Mouse (Mus musculus): Measurements from ENCODE around the gene Dmrtc1c1. TPM values are rescaled to one million over a fixed set of nuclear protein-coding genes. Genes with fewer than 3 reads are reported as not detected.
"Not testable (repeated sequence)": the region's sequence is repeated elsewhere in the genome, so short reads cannot be mapped to it uniquely, and the experiment has no call there.

Dmrtc1c1 gene
- not detected in 2 replicates for polyA plus RNA-seq (2012; rRNA removed)

DNA sequence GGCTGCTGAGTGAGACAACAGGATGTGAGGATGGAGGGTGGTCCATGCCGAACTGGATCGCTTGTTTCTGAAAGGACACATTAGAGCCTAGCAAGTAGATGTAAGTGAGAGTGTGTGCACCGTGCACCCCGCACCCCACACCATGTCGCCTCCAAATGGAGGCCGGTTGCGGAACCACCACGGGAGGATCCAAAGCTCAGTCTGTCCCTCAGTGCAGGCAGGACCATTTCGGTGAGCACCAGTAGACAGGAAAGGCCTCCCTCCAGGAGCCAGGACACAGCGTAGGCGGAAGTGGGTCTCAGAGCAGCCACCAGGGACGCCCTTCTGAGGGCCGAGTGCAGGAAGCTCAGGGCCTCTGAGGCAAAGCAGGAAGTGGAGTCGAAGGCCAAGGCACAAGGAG is at the start of gene Dmrtc1c1:
TSS of gene Dmrtc1c1 (plus strand) at position 301 of the 400 bp plus-strand sequence.
- not testable (repeated sequence) for H3K27ac ChIP-seq (ENCODE audit: insufficient read depth, low read length); H3K4me1 ChIP-seq (ENCODE audit: control insufficient read depth, insufficient read depth, insufficient read length); H3K36me3 ChIP-seq (ENCODE audit: control insufficient read depth, insufficient read depth, low read length); DNase-seq (ENCODE audit: low read depth in 1 of 2, low spot score in 2 of 2); H3K27me3 ChIP-seq (ENCODE audit: control insufficient read depth, insufficient read depth, low read length); H3K4me3 ChIP-seq (ENCODE audit: extremely low read depth, insufficient read depth, insufficient read length)
- no CpG with 5 or more reads among the region's 14 CpGs for WGBS

DNA sequence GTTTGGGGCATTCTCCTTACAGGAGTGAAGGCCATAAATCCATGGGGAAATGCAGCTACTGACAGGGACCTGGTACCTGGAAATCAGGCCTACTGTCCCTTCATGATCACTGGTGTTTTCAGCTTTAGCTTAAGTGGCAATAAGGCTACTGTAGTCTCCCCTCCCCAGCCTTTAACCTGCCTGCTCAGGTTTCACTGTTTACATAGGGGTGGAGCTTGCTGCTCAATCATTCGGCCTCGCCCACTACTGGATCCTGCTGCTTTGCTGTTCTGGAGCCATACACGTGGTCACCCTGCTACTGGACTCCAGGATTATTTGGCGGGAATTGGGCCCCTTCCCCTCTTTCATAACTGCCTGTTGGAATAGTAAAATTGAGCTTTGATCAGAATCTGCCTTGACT is 36.9 kb upstream of the Dmrtc1c1 start:
- no peak overlapping the region for H3K27ac ChIP-seq (ENCODE audit: insufficient read depth, low read length)
- TF ChIP-seq POLR2A (IDR thresholded peaks at IDR 0.05; ENCODE audit: low read depth, low read length) (no peak), CTCF (IDR thresholded peaks at IDR 0.05; ENCODE audit: extremely low read depth, insufficient read depth, insufficient read length, insufficient replicate concordance) (no peak)
- no peak for DNase-seq (ENCODE audit: low read depth in 1 of 2, low spot score in 2 of 2)
- 59% methylated on average over 4 of the region's 4 CpGs for WGBS
- no peaks in the 10 kb centered on the region for H3K4me1 ChIP-seq (ENCODE audit: control insufficient read depth, insufficient read depth, insufficient read length)
- no peak overlapping the region for H3K4me3 ChIP-seq (ENCODE audit: extremely low read depth, insufficient read depth, insufficient read length)
- no peaks in the 10 kb centered on the region for H3K36me3 ChIP-seq (ENCODE audit: control insufficient read depth, insufficient read depth, low read length)
- no peaks in the 10 kb centered on the region for H3K27me3 ChIP-seq (ENCODE audit: control insufficient read depth, insufficient read depth, low read length)

- Histone ChIP-seq H3K27me3 (ENCODE audit: control insufficient read depth, insufficient read depth, low read length) (no peaks in the 10 kb centered on the region), H3K27ac (ENCODE audit: insufficient read depth, low read length) (no peak overlapping the region), H3K4me1 (ENCODE audit: control insufficient read depth, insufficient read depth, insufficient read length) (no peaks in the 10 kb centered on the region), H3K36me3 (ENCODE audit: control insufficient read depth, insufficient read depth, low read length) (no peaks in the 10 kb centered on the region), H3K4me3 (ENCODE audit: extremely low read depth, insufficient read depth, insufficient read length) (no peak overlapping the region)
- no peak for TF ChIP-seq POLR2A (IDR thresholded peaks at IDR 0.05; ENCODE audit: low read depth, low read length)
- TF ChIP-seq CTCF (IDR thresholded peaks at IDR 0.05; ENCODE audit: extremely low read depth, insufficient read depth, insufficient read length, insufficient replicate concordance), result no peak
- no peak for DNase-seq (ENCODE audit: low read depth in 1 of 2, low spot score in 2 of 2)
- WGBS, result 55% methylated on average over 4 of the region's 4 CpGs
These were observed 9.5 kb downstream of the Dmrtc1c1 start for GRCm38 (mm10) chrX:102812311-102812710.

GRCm38 (mm10) chrX:102854516-102854915 is 51.8 kb downstream of the Dmrtc1c1 start, which contains the start of gene Dmrtc1c2:
Dmrtc1c2 (minus strand) TSS chrX:102854616.
- H3K4me1 ChIP-seq (ENCODE audit: control insufficient read depth, insufficient read depth, insufficient read length); H3K27ac ChIP-seq (ENCODE audit: insufficient read depth, low read length); H3K27me3 ChIP-seq (ENCODE audit: control insufficient read depth, insufficient read depth, low read length); H3K4me3 ChIP-seq (ENCODE audit: extremely low read depth, insufficient read depth, insufficient read length); H3K36me3 ChIP-seq (ENCODE audit: control insufficient read depth, insufficient read depth, low read length); DNase-seq (ENCODE audit: low read depth in 1 of 2, low spot score in 2 of 2): not testable (repeated sequence)
- 87% methylated on average over 5 of the region's 13 CpGs for WGBS

Other genes starting within 250 kb of the Dmrtc1c1 start
- 3.4 and 3.5 TPM in 2 replicates for gene Phka1, start 158.7 kb upstream of the Dmrtc1c1 start, polyA plus RNA-seq (2012; rRNA removed)
- gene Gm3880, start 116.0 kb upstream of the Dmrtc1c1 start, polyA plus RNA-seq (2012; rRNA removed), result not detected in 2 replicates
- gene Gm9112, start 95.3 kb upstream of the Dmrtc1c1 start, polyA plus RNA-seq (2012; rRNA removed), result not detected in 2 replicates
- gene Dmrtc1b, start 95.1 kb upstream of the Dmrtc1c1 start, polyA plus RNA-seq (2012; rRNA removed), result not detected in 2 replicates
- not detected in 2 replicates for gene Dmrtc1c2, start 51.7 kb downstream of the Dmrtc1c1 start, polyA plus RNA-seq (2012; rRNA removed)
- not detected in 2 replicates for gene 1700031F05Rik, start 65.0 kb downstream of the Dmrtc1c1 start, polyA plus RNA-seq (2012; rRNA removed)
- gene Dmrtc1a, start 105.7 kb downstream of the Dmrtc1c1 start, polyA plus RNA-seq (2012; rRNA removed), result 0.07 TPM in 1 of 2 replicates, not detected in the other
- gene 1700011M02Rik, start 105.9 kb downstream of the Dmrtc1c1 start, polyA plus RNA-seq (2012; rRNA removed), result not detected in 2 replicates
- not detected in 2 replicates for gene 1700018G05Rik, start 125.4 kb downstream of the Dmrtc1c1 start, polyA plus RNA-seq (2012; rRNA removed)

Data from spleen, adult 2 months (tissue).